Mouse (Mus musculus) large intestine, adult 2 months (tissue): Measurements from ENCODE around the gene Lonrf2. TPM values are rescaled to one million over a fixed set of nuclear protein-coding genes. Genes with fewer than 3 reads are reported as not detected.

Experiments
- DNase-seq: peaks from one replicate; pipeline ENCODE4 v3.0.0-alpha.2; 2012; ENCODE audit warnings: low read depth, low spot score
- WGBS: fragments of 180-500 bp; shearing (Covaris S2); methylation state at CpG from one replicate; pipeline ENCODE4 v1.1.7; 2018; 5-methylcytosine and 5-hydroxymethylcytosine counted together
- polyA plus RNA-seq: library from polyadenylated mRNA; depleted of rRNA; stranded (reverse); fragments of >200 nt; gene quantifications from 2 replicates; pipeline ENCODE4 v1.2.3, GENCODE M21; 2012; rRNA removed

Lonrf2 gene
- polyA plus RNA-seq, 1 experiment, result 0.27 TPM

DNA sequence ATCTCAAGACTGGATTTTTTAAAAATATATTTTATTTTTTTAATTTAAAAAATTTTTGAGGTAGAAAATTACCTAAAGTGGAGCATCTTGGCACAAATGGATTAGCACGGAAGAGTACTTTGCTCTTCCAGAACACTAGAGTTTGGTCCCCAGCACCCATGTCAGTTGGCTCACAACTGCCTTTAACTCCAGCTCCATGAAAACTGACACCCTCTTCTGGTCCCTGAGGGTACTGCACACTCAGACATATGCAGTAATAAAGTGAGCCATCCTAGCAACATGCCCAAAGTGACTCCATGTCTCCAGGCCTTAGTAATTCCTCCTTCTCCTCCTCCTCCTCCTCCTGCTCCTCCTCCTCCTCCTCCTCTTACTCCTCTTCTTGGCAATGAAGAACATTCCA lies 58.2 kb downstream of the Lonrf2 start:
- no peak for DNase-seq
- 97% methylated on average over 1 of the region's 1 CpGs for WGBS

DNA sequence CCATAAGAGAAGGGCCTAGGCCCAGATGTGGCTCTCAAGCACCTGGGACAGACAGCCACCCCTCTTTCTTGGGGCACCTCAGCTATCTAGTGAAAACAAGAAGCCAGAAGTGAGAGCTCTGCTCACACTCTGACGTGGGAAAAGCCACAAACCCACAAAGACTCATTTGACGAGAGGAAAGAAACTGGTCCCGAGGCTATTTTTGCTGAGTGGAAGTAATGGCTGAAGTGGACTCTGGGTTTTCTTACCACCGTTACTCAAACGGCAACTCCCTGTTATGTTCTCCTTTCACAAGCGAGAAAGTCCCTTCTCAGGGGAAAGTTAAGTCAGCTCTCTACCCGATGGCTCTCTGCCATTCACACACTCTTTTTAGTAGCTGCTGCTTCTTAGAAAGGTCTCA lies 59.0 kb downstream of the Lonrf2 start:
- 69% methylated on average over 7 of the region's 7 CpGs for WGBS
- DNase-seq, result no peak

GRCm38 (mm10) chr1:38775713-38776112 lies 60.8 kb downstream of the Lonrf2 start:
- 80% methylated on average over 5 of the region's 5 CpGs for WGBS
- DNase-seq, result no peak

DNA sequence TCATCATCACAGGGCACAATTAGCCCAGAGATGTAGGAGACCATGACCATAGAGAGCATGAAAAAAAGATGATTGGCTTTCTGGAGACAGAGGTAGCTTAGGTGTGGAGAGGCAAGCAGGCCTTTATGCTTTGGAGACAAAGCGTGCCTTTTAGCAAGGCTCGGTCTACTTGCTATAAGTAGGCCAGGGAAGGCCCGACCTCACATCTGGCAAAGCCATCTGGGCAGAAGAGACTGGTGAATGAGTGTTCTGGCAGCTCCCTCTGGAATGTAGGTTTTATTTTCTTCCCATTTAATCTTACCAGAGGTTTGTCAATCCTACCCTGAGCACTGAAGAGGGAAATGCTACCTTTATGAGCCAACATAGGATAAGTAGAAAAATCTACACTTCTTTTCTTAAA lies 65.8 kb downstream of the Lonrf2 start:
- WGBS, result 80% methylated on average over 3 of the region's 3 CpGs
- DNase-seq, result no peak

GRCm38 (mm10) chr1:38769920-38770319 lies 66.6 kb downstream of the Lonrf2 start:
- WGBS, result 33% methylated on average over 6 of the region's 6 CpGs
- no peak for DNase-seq

DNA sequence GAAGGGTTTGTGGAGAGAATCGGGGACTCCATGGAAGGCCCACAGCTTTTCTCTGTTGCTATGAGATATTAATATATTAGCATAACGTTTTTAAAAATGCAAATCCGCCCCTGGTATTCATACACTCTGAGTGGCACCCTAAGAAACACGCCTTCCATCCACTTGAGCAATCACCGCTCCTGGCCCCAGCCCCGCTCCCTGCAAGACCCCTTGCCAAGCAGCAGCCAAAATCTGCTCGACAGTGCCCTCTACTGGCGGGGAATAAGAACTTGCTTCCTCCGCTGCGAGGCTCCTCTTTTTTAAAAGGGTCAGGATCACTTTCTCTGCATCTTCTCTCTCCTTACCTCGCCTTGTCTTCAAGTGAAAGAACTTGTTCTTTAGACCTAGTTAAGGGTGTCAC lies 68.7 kb downstream of the Lonrf2 start:
- 20% methylated on average over 11 of the region's 11 CpGs for WGBS
- DNase-seq, result no peak

- 46% methylated on average over 18 of the region's 18 CpGs for WGBS
- no peak for DNase-seq
Observed at GRCm38 (mm10) chr1:38766661-38767572, 69.6 kb downstream of the Lonrf2 start.

GRCm38 (mm10) chr1:38766254-38766653 lies 70.3 kb downstream of the Lonrf2 start:
- WGBS, result 72% methylated on average over 4 of the region's 4 CpGs
- no peak for DNase-seq

- 85% methylated on average over 10 of the region's 10 CpGs for WGBS
- no peak for DNase-seq
Observed at GRCm38 (mm10) chr1:38763960-38764613, 72.4 kb downstream of the Lonrf2 start.

GRCm38 (mm10) chr1:38760424-38760823 lies 76.1 kb downstream of the Lonrf2 start:
- 61% methylated on average over 9 of the region's 9 CpGs for WGBS
- no peak for DNase-seq

GRCm38 (mm10) chr1:38757791-38758403 lies 78.6 kb downstream of the Lonrf2 start:
- 76% methylated on average over 5 of the region's 5 CpGs for WGBS
- DNase-seq, result no peak

- 36% methylated on average over 1 of the region's 1 CpGs for WGBS
Observed at GRCm38 (mm10) chr1:38743863-38744262, 92.6 kb downstream of the Lonrf2 start.

More at GRCm38 (mm10) chr1:38743863-38744262, 92.6 kb downstream of the Lonrf2 start:
- no peak for DNase-seq

Other genes starting within 250 kb of the Lonrf2 start
- gene Aff3, start 171.8 kb downstream of the Lonrf2 start, polyA plus RNA-seq, result 1.4 and 2.2 TPM in 2 replicates
- 0.69 and 1.1 TPM in 2 replicates for gene Chst10, start 61.5 kb upstream of the Lonrf2 start, polyA plus RNA-seq
- gene Nms, start 102.4 kb upstream of the Lonrf2 start, polyA plus RNA-seq, result not detected in 2 replicates
- 42.8 and 50.9 TPM in 2 replicates for gene Pdcl3, start 148.9 kb upstream of the Lonrf2 start, polyA plus RNA-seq